Mouse (Mus musculus): ENCODE results near the gene Golm1.

GRCm38 (mm10) chr13:59704562-59704961 lies 29.0 kb upstream of the Golm1 start:
- TF ChIP-seq CTCF (IDR thresholded peaks at IDR 0.05; ENCODE audit: control insufficient read depth, insufficient read depth, insufficient read length) (no peak), MYOD1 (IDR thresholded peaks at IDR 0.05; ENCODE audit: control insufficient read depth, insufficient read length, low read depth) (no peak), CEBPB (IDR thresholded peaks at IDR 0.05; ENCODE audit: low read depth) (no peak), MYOG (IDR thresholded peaks at IDR 0.05; ENCODE audit: control insufficient read depth, extremely low read depth, insufficient read length) (no peak)
